Mouse (Mus musculus): ENCODE results near the gene Usp40. TPM values are rescaled to one million over a fixed set of nuclear protein-coding genes. Genes with fewer than 3 reads are reported as not detected.

The Usp40 gene
- total and polyA plus RNA-seq, 2 experiments from 2014 or later = 9.8 to 15.8 TPM

GRCm38 (mm10) chr1:87941765-87942164 lies 66.6 kb downstream of the Usp40 start:
- H3K9ac ChIP-seq (replicated peaks; ENCODE audit: low read length, poor library complexity, severe bottlenecking) = no peak overlapping the region
- ATAC-seq (ENCODE audit: low FRiP score) (no peak), DNase-seq (ENCODE audit: low spot score) (no peak)
- no peaks in the 10 kb centered on the region for H3K27me3 ChIP-seq (ENCODE audit: insufficient read depth, low read length)
- no peak overlapping the region for H3K4me2 ChIP-seq (ENCODE audit: low read depth, low read length, poor library complexity, severe bottlenecking)
- H3K9me3 ChIP-seq (ENCODE audit: low read length) = no peaks in the 10 kb centered on the region
- H3K4me3 ChIP-seq (ENCODE audit: low read depth, low read length) = no peak overlapping the region
- WGBS = 83% methylated on average over 1 of the region's 1 CpGs
- no peak for TF ChIP-seq CTCF (IDR thresholded peaks at IDR 0.05)
- H3K27ac ChIP-seq (ENCODE audit: low read depth, low read length) = no peak overlapping the region
- H3K4me1 ChIP-seq (ENCODE audit: insufficient read depth, low read length) = no peaks in the 10 kb centered on the region
- peaks cover 89% of the 10 kb centered on the region for H3K36me3 ChIP-seq (ENCODE audit: insufficient read depth, low read length)

GRCm38 (mm10) chr1:87936516-87936915 lies 71.8 kb downstream of the Usp40 start:
- H3K4me2 ChIP-seq (ENCODE audit: low read depth, low read length, poor library complexity, severe bottlenecking) = no peak overlapping the region
- ATAC-seq (ENCODE audit: low FRiP score) (no peak), DNase-seq (ENCODE audit: low spot score) (no peak)
- peak; percentile 66 for TF ChIP-seq CTCF (IDR thresholded peaks at IDR 0.05)
- H3K9ac ChIP-seq (replicated peaks; ENCODE audit: low read length, poor library complexity, severe bottlenecking) = no peak overlapping the region
- H3K27ac ChIP-seq (ENCODE audit: low read depth, low read length) = no peak overlapping the region
- 49% methylated on average over 2 of the region's 2 CpGs for WGBS
- no peaks in the 10 kb centered on the region for H3K27me3 ChIP-seq (ENCODE audit: insufficient read depth, low read length)
- H3K4me1 ChIP-seq (ENCODE audit: insufficient read depth, low read length) = no peaks in the 10 kb centered on the region
- no peaks in the 10 kb centered on the region for H3K9me3 ChIP-seq (ENCODE audit: low read length)
- no peak overlapping the region for H3K4me3 ChIP-seq (ENCODE audit: low read depth, low read length)
- peaks cover 58% of the 10 kb centered on the region for H3K36me3 ChIP-seq (ENCODE audit: insufficient read depth, low read length)

GRCm38 (mm10) chr1:87936075-87936474 lies 72.3 kb downstream of the Usp40 start:
- Histone ChIP-seq H3K27me3 (ENCODE audit: insufficient read depth, low read length) (no peaks in the 10 kb centered on the region), H3K27ac (ENCODE audit: low read depth, low read length) (no peak overlapping the region), H3K9me3 (ENCODE audit: low read length) (no peaks in the 10 kb centered on the region), H3K36me3 (ENCODE audit: insufficient read depth, low read length) (peaks cover 61% of the 10 kb centered on the region), H3K9ac (replicated peaks; ENCODE audit: low read length, poor library complexity, severe bottlenecking) (no peak overlapping the region), H3K4me1 (ENCODE audit: insufficient read depth, low read length) (no peaks in the 10 kb centered on the region), H3K4me3 (ENCODE audit: low read depth, low read length) (no peak overlapping the region), H3K4me2 (ENCODE audit: low read depth, low read length, poor library complexity, severe bottlenecking) (no peak overlapping the region)
- DNase-seq (ENCODE audit: low spot score) (no peak), ATAC-seq (ENCODE audit: low FRiP score) (no peak)
- no peak for TF ChIP-seq CTCF (IDR thresholded peaks at IDR 0.05)
- 96% methylated on average over 7 of the region's 7 CpGs for WGBS

- no peaks in the 10 kb centered on the region for H3K9me3 ChIP-seq (ENCODE audit: low read length)
- H3K4me1 ChIP-seq (ENCODE audit: insufficient read depth, low read length) = no peaks in the 10 kb centered on the region
- TF ChIP-seq CTCF (IDR thresholded peaks at IDR 0.05) = no peak
- no peak overlapping the region for H3K27ac ChIP-seq (ENCODE audit: low read depth, low read length)
- no peak overlapping the region for H3K9ac ChIP-seq (replicated peaks; ENCODE audit: low read length, poor library complexity, severe bottlenecking)
- no peak for ATAC-seq (ENCODE audit: low FRiP score)
- no peak for DNase-seq (ENCODE audit: low spot score)
- no peaks in the 10 kb centered on the region for H3K27me3 ChIP-seq (ENCODE audit: insufficient read depth, low read length)
- peaks cover 57% of the 10 kb centered on the region for H3K36me3 ChIP-seq (ENCODE audit: insufficient read depth, low read length)
- WGBS = 96% methylated on average over 2 of the region's 2 CpGs
- H3K4me2 ChIP-seq (ENCODE audit: low read depth, low read length, poor library complexity, severe bottlenecking) = no peak overlapping the region
- H3K4me3 ChIP-seq (ENCODE audit: low read depth, low read length) = no peak overlapping the region
These were observed 72.8 kb downstream of the Usp40 start for GRCm38 (mm10) chr1:87935546-87935945.

GRCm38 (mm10) chr1:87935095-87935494 lies 73.3 kb downstream of the Usp40 start:
- Histone ChIP-seq H3K9me3 (ENCODE audit: low read length) (no peaks in the 10 kb centered on the region), H3K36me3 (ENCODE audit: insufficient read depth, low read length) (peaks cover 52% of the 10 kb centered on the region), H3K9ac (replicated peaks; ENCODE audit: low read length, poor library complexity, severe bottlenecking) (no peak overlapping the region), H3K4me1 (ENCODE audit: insufficient read depth, low read length) (no peaks in the 10 kb centered on the region), H3K27ac (ENCODE audit: low read depth, low read length) (no peak overlapping the region), H3K27me3 (ENCODE audit: insufficient read depth, low read length) (no peaks in the 10 kb centered on the region), H3K4me3 (ENCODE audit: low read depth, low read length) (no peak overlapping the region), H3K4me2 (ENCODE audit: low read depth, low read length, poor library complexity, severe bottlenecking) (no peak overlapping the region)
- TF ChIP-seq CTCF (IDR thresholded peaks at IDR 0.05) = no peak
- DNase-seq (ENCODE audit: low spot score) (no peak), ATAC-seq (ENCODE audit: low FRiP score) (no peak)
- 92% methylated on average over 9 of the region's 9 CpGs for WGBS

- H3K9ac ChIP-seq (replicated peaks; ENCODE audit: low read length, poor library complexity, severe bottlenecking) = no peak overlapping the region
- TF ChIP-seq CTCF (IDR thresholded peaks at IDR 0.05) = no peak
- H3K9me3 ChIP-seq (ENCODE audit: low read length) = no peaks in the 10 kb centered on the region
- no peak overlapping the region for H3K27ac ChIP-seq (ENCODE audit: low read depth, low read length)
- H3K27me3 ChIP-seq (ENCODE audit: insufficient read depth, low read length) = no peaks in the 10 kb centered on the region
- H3K36me3 ChIP-seq (ENCODE audit: insufficient read depth, low read length) = peaks cover 41% of the 10 kb centered on the region
- ATAC-seq (ENCODE audit: low FRiP score) = no peak
- 79% methylated on average over 5 of the region's 5 CpGs for WGBS
- H3K4me3 ChIP-seq (ENCODE audit: low read depth, low read length) = no peak overlapping the region
- H3K4me2 ChIP-seq (ENCODE audit: low read depth, low read length, poor library complexity, severe bottlenecking) = no peak overlapping the region
- DNase-seq (ENCODE audit: low spot score) = no peak
- H3K4me1 ChIP-seq (ENCODE audit: insufficient read depth, low read length) = no peaks in the 10 kb centered on the region
These were observed 75.3 kb downstream of the Usp40 start for GRCm38 (mm10) chr1:87933051-87933450.

Data from midbrain, postnatal 0 days (tissue).